Mouse (Mus musculus): Measurements from ENCODE around the gene Rab3il1. TPM values are rescaled to one million over a fixed set of nuclear protein-coding genes. Genes with fewer than 3 reads are reported as not detected.

The Rab3il1 gene
- total RNA-seq, 2 experiments from 2014 or later, result 8.5 to 9.9 TPM

DNA sequence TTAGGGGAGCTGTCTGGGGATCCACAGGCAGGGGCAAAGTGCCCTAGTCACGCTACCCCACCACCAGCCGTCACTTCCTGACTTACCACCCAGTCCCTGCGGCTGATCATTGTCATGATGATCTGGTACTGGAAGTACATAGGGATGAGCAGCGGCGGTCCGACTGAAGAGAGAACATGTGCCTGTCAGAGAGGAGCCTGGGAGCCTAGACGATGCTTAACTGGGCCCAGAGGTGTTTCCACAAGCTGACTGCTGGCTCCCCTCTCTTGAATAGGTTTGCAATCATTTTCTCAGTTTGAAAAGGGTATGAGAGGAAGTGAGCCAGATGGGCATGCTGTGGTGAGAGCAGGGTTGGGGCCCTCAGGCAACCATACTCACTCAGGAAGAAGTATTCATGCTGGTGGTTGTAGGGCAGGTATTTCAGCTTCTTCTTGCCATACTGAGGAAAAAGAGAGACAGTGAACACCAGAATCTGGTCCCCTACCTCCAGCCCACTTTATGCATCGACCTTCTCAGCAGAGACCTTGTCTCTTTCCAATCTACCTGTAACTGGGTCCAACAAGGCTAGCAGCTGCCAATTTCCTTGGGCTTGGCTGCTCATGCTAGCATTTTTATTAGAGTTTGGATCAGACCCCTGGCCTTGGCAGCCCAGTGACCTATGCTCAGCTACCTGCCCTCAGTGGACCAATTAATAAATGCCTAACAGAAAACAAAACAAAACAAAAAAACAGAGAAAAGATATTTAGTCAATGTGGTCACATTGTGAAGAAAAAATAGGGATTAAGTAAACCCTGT is 68.9 kb downstream of the Rab3il1 start:
- intact Hi-C loops (cut with DNase I), result no loop called here
- no peak for DNase-seq (ENCODE audit: low spot score in 2 of 2)

GRCm38 (mm10) chr19:10071166-10071565 is 69.7 kb downstream of the Rab3il1 start:
- DNase-seq (ENCODE audit: low spot score in 2 of 2), result peak in 1 of 2 experiments; percentile 28

DNA sequence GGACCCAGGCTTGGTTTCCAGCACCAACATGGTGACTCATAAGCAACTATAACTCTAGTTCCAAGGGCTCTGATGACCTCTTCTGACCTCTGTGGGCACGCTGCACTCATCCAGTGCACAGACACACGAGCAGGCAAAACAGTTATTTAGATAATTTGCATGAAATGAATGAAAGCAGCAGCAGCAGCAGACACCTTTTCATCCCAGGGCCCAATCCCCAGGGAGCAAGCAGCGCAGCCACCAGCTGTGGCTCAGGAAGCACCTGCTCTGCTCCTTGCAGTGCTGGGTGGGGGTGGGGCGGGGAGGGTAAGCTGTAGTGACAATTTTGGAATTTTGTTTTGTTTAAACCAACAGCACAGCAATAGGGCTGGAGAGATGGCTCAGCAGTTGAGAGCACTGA is 70.4 kb downstream of the Rab3il1 start:
- intact Hi-C loops (cut with DNase I), result no loop called here
- no peak for DNase-seq (ENCODE audit: low spot score in 2 of 2)

More at GRCm38 (mm10) chr19:10071166-10071565, 69.7 kb downstream of the Rab3il1 start:
- intact Hi-C loops (cut with DNase I), result no loop called here

DNA sequence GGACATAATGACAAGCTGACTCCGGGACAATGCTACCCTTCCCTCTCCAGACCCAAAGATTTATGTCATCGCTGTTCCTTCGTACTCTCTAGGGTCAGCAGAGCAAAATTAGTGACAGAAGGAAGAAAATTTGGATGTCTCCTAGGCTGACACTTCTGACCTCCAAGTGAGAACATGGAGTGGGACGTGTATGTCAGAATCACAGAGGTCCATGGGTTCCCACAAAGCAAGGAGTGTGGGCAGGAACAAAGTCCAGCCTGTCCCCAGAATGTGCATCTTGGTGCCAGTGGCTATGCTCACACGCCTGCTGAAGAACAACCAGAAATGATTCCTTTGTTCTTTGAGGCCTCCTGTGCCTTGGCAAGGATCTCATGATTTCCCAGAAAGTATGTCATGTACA is 71.7 kb downstream of the Rab3il1 start:
- intact Hi-C loops (cut with DNase I), result no loop called here

DNA sequence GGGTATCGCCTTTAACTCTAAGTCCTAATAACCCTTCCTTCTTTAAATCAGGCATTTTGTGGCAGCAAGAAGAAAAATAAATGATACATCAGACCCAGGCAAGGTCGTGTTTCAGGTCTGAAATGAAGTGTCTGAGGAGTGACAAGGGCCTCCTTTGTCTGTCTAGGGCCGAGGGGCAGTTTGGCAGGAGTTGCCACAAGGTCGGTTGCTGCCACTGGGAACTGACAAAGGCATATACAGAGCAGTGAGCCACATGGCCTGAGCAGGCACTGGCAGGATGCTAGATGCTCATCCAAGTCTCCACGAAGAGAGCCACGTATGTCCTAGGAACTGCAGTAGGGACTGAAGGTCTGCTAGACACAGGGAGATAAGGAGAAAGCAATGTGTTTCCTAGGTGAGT is 76.9 kb downstream of the Rab3il1 start:
- no peak for DNase-seq (ENCODE audit: low spot score in 2 of 2)
- intact Hi-C loops (cut with DNase I), result no loop called here

More for the DNA sequence above, 71.7 kb downstream of the Rab3il1 start:
- no peak for DNase-seq (ENCODE audit: low spot score in 2 of 2)

GRCm38 (mm10) chr19:10080384-10080783 is 78.9 kb downstream of the Rab3il1 start:
- intact Hi-C loops (cut with DNase I), result no loop called here
- no peak for DNase-seq (ENCODE audit: low spot score in 2 of 2)

- no peak for DNase-seq (ENCODE audit: low spot score in 2 of 2)
- intact Hi-C loops (cut with DNase I), result no loop called here
Observed at GRCm38 (mm10) chr19:10082105-10082504, 80.6 kb downstream of the Rab3il1 start.

DNA sequence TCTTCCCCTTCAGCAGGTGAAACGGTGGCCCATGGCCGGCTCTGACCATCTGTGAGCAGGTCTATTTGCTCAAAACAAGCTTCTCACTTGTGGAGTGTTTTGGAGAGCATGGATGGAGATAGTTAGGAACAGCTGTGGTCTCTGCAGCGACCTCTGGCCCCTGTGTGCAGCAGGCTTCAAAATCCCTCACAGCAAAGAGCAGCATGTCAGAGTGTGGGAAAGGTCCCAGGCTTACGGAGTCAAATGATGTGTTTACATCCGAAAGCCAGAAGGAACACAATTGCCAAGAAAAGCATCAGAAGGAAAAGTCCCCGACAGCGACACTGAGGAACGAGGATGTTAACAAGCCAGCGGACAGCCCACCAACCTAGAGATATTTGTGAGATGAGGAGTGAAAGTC is 84.0 kb downstream of the Rab3il1 start:
- no peak for DNase-seq (ENCODE audit: low spot score in 2 of 2)
- intact Hi-C loops (cut with DNase I), result no loop called here

DNA sequence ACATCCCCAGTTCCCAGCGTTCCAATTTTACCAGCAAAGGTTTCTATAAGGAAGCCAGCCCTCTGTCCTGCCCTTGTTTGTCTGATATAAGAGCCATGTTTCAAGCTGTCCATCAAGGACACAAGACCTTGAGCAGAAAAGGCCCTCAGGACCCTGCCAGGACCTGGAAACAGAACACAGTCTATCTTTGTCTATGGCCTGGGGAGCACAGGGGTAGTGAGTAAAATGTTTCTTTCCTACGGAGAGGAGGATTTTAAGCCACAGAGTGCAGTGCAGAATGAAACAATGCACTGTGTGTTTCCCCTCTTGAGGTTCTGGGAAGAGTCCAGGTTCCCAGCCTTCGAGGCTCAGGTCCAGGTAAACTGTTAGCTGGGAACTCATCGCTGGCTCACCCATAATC is 85.5 kb downstream of the Rab3il1 start:
- intact Hi-C loops (cut with DNase I), result no loop called here
- no peak for DNase-seq (ENCODE audit: low spot score in 2 of 2)

Other genes with a start within 250 kb of the Rab3il1 start
- not detected for gene Scgb2a2, start 154.1 kb upstream of the Rab3il1 start, total RNA-seq (2021)
- gene Incenp, start 102.1 kb upstream of the Rab3il1 start, total RNA-seq (2021), result 10 to 100 TPM; 24.7 to 30.7 TPM
- gene Fth1, start 21.1 kb upstream of the Rab3il1 start, total RNA-seq (2021), result 1,000 to 10,000 TPM; 2,116 to 2,547 TPM
- gene Best1, start within 50 bp of the Rab3il1 start, total RNA-seq (2021), result 1 to 10 TPM; 1.0 to 1.2 TPM
- 10 to 100 TPM; 26.1 to 29.6 TPM for gene Fads3, start 39.9 kb downstream of the Rab3il1 start, total RNA-seq (2021)
- gene Fads2, start 100.1 kb downstream of the Rab3il1 start, total RNA-seq (2021), result 100 to 1,000 TPM; 117 to 131 TPM
- 100 to 1,000 TPM; 183 to 192 TPM for gene Fads1, start 181.2 kb downstream of the Rab3il1 start, total RNA-seq (2021)
- 10 to 100 TPM; 65.4 to 66.1 TPM for gene Tmem258, start 202.3 kb downstream of the Rab3il1 start, total RNA-seq (2021)
- 10 to 100 TPM in 1 of 2 experiments, 1 to 10 TPM in 1; 10.0 to 13.9 TPM for gene Fen1, start 202.5 kb downstream of the Rab3il1 start, total RNA-seq (2021)
- gene Myrf, start 239.1 kb downstream of the Rab3il1 start, total RNA-seq (2021), result 10 to 100 TPM; 17.1 to 18.9 TPM

All from left cerebral cortex, postnatal 36 days (tissue).